Mouse (Mus musculus): ENCODE data around the gene Ppfibp2. TPM values are rescaled to one million over a fixed set of nuclear protein-coding genes. Genes with fewer than 3 reads are reported as not detected.
A peak's percentile ranks its signal among the peaks of the same experiment; 100 is the strongest.

The Ppfibp2 gene
- total RNA-seq, 2 experiments from 2014 or later = 3.5 to 4.5 TPM

DNA sequence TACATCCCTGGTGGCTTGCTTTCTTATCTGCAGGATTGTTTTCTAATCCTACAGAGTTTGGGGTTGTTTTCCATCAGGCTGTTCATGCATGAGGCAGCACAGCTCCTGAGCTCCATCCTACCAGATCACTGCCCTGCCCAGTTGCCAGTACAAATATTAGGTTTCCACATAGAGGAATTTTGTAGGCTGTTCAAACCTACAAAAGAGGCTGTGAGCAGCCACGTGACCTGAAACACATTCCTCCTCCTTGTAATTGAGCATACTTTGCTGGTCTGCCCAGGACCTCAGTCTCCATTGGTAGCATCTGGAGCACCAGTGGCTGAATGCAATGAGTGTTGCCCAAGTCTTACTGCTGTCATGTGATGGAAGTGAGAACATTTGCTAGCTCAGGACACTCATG is 104.9 kb downstream of the Ppfibp2 start:
- no peak for DNase-seq (ENCODE audit: low spot score in 2 of 2)

DNA sequence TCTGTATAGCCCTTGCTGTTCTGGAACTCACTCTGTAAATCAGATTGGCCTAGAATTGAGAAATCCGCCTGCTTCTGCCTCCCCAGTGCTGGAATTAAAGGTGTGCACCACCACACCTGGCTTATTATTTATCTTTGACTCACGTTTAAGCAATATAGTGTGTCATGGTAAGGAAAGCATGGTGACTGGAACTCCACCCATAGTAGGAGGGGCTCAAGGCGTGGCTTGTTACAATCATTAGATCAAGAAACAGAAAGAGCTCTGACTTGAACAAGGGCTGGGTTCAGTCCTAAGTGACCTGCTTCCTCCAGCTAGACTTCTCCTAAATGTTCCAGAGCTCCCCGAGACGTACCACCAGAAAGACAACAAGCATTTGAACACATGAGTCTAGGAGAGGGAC is 105.6 kb downstream of the Ppfibp2 start:
- DNase-seq (ENCODE audit: low spot score in 2 of 2) = no peak

DNA sequence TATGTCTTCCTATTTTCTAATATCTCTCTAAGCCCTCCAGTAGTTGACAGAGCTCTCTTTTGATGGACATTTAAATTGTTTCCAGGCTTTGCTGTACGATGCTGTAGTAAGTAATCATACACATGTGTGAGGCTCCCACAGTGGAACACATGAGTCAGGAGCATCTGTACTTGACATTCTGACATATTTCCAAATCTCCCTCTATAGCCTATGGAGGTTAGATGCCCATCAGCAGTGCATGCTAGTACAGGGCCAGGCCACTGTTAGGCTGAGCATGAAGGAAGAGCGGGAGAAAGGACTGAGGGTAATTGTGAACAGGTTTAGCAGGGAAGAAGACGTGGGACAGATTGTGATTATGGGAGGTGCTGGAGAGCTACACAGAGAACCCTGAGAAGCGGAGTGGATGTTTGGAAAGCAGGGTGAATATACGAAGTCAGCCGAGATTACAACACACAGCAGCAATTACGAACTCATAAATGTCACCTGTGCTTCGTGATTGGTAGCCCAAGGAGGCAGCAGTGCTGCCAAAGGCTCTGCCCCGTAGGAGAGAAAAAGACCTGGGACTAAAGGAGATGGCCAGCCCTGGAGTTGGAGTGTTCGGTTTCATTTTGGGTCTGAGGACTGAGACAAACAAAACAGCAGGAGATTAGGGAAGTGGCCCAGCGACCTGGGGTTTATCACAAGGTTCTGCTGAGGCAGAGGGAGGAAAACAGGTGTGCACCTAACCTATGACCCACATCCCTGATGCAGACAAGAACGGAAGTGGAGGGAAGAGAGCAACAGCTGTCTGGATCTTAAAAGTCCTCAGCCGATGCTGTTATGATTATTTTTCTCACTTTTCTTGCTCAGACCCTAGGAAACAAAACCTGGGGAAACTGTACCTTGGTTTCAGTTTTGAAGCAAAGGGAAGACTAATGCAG is 107.7 kb downstream of the Ppfibp2 start:
- no peak for DNase-seq (ENCODE audit: low spot score in 2 of 2)

DNA sequence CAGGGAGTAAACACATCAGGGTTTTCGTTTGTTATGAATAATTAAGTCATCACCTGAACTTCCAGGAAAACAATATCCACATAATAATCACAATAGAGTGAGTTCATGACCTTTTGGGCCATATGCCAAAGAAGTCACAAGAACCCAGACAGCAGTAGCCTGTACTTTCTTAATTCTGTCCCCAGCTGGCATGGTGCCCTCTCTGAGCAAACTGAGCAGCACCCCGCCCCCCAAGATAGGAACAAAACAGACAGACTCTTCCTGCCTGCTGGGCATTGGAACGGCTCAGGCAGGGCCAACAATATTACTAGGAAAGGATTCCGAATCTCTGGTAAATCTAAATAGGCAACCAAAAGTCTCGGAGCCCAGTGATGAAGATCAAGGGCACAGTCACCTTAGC is 110.9 kb downstream of the Ppfibp2 start:
- peak in 1 of 2 experiments; percentile 26 for DNase-seq (ENCODE audit: low spot score in 2 of 2)

DNA sequence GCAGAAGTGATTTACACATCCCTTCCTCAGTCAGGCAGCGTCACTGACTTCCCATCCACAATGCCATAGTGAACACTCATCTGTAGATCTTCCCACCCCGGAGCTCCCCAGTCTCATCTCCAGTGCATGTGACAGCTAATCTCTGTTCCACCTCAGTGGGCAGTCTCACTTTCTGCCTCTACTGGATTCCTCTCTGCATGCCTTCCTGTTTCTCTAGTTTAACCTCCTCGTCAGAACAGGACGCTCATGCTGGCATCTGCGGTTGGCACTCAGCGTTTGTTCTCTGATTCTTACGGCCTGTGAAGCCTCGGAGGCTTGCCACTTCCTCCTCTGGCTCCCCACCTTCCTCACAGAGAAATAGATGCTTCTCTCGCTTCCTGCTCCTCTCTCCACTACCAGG is 112.6 kb downstream of the Ppfibp2 start:
- no peak for DNase-seq (ENCODE audit: low spot score in 2 of 2)

DNA sequence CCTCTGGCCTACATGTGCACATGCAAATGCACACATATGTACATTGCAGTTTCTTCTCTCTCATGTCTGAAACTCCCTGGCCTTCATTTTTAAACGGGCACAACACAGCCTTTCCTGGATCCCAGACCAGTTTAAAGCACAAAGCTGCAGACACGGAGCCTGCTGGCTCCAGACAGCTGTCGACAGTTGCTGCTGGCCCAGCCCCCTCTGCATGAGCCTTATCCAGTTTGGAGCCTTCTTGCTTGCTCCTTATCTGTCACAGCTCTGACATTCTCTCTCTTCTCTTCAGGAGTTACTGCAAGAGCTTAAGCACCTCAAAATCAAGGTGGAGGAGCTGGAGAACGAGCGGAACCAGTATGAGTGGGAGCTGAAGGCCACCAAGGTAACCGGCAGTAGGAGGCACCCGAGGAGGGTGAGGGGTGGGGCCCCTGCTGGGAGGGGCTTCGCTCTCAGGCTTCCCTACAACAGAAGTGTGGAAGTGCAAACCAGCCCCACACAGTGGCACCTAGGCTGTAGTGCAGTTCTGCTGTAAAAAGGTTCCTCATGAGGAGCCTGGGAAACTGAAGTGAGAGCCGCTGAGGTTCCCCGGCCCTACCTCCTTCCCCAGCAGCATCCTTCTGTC is 113.6 kb downstream of the Ppfibp2 start:
- DNase-seq (ENCODE audit: low spot score in 2 of 2) = peak; percentile 68 to 74

DNA sequence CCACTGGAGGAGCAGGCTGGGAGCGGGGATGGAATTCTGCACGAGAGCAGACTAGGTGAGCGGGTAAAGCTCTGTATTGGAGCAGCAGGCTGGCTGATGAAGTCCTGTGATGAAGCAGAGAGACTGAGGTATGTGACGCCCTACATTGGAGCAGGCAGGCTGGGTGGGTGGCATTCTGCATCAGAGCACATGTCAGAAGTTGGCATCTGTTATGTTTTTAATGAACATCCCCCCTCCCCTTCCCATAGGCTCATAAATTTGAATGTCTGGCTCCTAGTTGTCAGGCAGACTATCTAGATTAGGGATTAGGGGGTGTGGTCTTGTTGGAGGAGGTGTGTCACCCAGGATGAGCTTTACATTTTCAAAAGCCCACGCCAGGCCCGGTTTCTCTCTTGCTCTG is 117.7 kb downstream of the Ppfibp2 start:
- no peak for DNase-seq (ENCODE audit: low spot score in 2 of 2)

DNA sequence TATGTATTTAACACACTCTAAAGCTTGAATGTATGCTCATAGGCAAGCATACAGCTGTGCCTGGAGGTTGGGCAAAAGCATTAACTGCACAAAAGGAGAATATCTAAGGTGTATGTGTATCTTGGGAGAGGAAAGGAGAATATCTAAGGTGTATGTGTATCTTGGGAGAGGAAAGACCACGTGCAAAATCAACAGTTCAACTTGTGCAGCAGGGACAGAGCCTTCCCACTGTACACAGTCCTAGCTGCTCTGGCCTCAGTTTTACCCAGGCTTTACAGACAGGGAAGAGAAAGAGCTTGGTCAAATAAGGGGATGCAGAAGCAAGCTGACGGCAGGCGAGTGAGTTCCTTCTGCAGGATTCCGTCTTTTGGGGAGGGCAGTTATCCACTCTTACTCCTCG is 119.1 kb downstream of the Ppfibp2 start:
- no peak for DNase-seq (ENCODE audit: low spot score in 2 of 2)

DNA sequence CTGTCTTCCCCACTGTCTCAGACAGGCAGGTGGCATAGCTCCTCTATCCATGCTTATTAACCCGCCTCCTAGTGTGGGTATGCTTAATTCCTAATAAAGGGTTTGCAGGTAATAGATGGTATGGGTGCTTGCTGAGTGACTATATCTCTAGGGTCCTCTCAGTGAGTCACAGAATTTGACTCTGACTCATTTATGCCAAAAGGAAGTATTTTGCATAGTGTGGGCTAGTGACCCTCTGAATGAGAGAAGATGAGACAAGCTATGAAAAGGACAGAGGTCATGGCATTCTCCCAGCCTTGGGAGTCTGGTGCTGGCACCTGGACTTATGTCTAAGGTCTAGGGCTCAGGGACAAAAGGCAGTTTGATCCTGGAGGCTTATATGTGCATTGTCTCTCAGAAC is 125.8 kb downstream of the Ppfibp2 start:
- DNase-seq (ENCODE audit: low spot score in 2 of 2) = no peak

DNA sequence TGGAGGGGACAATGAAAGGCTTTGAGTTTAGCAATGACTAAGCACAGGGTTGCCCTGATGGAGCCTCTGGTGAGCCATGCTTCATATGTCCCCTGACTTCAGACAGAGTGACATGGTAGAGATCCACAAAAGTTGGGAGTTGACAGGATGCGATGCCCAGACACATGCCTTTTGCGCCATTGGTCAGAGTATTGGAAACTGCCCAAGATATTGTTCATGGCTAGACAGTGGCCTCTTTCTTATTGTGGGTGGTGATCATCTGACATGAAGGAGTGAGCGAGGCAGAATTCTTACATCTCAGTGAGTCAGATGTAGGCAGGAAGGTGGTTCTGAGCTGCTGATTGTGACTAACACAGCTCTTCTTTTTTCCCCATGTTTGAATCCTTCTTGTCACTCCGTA is 127.5 kb downstream of the Ppfibp2 start:
- no peak for DNase-seq (ENCODE audit: low spot score in 2 of 2)

DNA sequence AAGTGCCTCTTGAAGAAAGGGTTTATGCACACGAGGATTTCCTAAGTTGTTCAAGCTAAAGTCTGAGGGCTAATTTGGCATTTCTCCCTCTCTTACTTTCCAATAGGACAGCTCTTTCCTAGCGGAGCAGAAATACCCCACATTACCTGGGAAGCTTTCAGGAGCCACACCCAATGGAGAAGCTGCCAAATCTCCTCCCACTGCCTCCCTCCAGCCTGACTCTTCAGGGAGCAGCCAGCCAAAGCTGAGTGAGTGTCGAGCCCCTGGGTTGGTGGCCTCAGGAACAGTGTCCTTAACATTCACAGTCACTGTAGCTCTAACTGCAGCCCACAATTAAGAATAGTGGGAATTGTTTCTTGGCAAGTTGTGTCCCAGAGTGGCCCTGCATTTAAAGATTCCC is 132.5 kb downstream of the Ppfibp2 start:
- DNase-seq (ENCODE audit: low spot score in 2 of 2) = no peak

DNA sequence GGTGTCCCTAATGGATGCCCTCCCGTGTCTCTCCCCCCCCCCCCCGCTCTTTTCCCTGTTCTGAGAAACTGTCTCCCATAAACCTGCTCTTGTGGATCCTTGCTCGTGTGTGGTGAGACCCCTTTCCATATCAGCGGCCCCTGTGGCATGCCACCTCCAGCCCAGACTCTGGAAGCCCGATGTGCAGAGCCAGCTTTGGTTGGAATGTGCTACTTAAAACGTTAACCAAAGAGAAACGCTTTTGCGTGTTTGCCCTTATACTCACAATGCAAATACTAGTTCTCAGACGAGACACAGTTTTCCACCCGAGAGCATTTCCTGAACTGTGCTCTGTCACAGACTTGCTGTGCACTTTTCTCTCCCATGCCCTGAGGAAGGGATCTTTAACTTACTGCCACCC is 135.6 kb downstream of the Ppfibp2 start:
- DNase-seq (ENCODE audit: low spot score in 2 of 2) = no peak

DNA sequence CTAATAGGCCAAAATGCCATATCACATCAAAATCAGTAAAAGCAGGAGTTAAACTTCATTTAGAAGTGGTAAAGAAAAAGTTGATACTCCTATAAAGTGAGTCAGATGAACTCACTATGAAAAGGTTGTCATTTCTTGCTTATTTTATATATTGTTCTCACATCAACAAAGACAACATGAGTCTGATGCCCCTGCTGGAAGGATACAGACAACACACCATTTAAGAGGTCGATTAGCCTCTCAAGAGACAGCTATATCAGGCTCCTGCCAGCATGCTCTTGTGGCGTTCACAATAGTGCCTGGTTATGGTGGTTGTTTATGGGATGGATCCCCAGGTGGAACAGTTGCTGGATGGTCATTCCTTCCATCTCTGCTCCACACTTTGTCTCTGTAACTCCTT is 138.2 kb downstream of the Ppfibp2 start:
- DNase-seq (ENCODE audit: low spot score in 2 of 2) = no peak

DNA sequence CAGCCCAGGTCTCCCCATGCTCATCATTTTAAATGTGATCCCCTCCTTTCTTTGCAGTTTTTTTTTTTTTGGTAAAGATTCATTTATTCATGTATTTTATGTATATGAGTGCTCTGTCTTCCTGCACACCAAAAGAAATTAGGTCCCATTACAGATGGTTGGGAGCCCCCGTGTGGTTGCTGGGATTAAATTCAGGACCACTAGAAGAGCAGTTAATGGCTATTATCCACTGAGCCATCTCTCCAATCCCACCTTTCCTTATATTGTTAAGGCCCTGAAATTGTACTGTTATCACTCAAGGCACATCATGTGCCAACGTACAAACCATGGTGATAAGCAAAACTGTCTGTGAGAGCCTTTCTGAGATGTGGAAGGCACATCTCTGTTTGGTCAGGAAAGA is 143.7 kb downstream of the Ppfibp2 start:
- DNase-seq (ENCODE audit: low spot score in 2 of 2) = peak; percentile 46 to 68

DNA sequence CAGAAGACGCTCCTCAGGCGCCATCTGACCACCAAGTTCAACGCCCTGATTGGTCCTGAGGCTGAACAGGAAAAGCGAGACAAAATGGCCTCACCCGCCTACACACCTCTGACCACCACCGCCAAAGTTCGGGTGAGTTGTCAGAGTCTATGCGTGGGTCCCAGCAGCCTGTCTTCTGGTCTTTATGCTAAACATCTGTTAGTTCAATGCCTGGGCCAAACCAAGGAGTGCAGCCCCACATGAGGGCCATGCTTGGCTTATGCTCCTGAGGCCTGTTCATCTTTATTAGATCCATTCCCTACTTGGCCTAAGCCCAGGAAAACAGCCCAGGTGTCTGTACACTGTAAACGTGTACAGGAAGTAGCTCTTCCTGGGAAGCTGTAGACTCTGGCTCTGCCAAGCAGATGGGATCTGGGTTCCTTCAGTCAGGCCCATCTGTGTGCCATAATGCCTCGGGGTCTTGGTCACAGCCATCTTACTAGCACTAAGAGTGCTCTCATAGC is 148.0 kb downstream of the Ppfibp2 start:
- no peak for DNase-seq (ENCODE audit: low spot score in 2 of 2)

DNA sequence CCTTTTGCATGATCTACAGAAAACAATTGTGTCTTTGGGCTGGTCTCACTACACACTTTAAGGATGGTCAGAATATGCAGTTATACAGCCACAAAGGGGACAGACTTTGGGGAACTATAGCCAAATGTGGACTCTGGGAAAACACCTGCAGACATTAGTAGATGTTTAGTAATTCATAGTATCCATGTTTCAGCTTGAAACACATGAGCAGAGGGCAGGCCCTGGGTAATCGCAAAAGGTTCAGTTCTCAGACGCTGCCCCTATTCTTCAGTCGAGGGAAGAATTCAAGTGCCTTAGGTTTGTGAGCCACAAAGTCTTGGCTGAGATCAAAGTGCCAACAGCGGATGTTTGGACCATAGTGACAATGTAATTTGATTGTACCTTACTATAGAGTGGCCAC is 149.4 kb downstream of the Ppfibp2 start:
- no peak for DNase-seq (ENCODE audit: low spot score in 2 of 2)

DNA sequence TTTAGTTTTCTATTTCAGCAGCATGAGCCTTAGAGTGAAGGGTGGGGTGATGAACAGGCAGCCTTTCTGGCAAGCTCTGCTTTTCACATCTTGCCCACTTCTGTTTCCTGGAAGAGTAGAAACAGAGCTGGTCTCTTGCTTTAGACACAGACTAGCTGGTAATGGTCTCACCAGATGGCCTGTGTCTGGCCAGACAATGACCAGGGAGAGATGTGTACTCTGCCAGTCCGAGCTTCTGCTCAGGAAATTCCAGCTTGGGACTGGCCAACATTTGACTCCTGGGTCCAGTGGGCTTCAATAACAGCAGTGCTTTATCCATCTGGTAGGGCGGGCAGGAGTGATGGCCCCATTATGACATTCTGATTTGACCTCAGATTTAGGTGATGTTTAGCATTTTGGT is 150.1 kb downstream of the Ppfibp2 start:
- no peak for DNase-seq (ENCODE audit: low spot score in 2 of 2)

DNA sequence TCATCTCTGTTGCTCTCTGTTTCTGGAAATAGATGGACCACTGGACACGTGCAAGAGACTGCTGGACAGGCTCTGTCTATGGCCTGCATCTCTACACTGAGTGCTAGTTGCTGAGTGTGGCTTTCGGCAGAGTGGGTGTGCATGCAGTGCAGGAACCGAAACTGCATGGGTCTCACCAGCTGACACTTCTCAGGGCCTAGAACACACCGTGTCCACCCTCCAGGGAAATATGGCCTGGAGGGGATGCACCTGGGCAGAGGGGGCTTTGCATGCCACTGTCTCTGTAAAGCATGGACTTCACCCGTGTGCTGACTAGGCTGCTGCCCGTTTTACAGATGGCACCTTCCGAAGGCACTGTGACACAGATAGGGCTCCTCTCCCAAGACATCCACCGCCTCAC is 151.0 kb downstream of the Ppfibp2 start:
- no peak for DNase-seq (ENCODE audit: low spot score in 2 of 2)

DNA sequence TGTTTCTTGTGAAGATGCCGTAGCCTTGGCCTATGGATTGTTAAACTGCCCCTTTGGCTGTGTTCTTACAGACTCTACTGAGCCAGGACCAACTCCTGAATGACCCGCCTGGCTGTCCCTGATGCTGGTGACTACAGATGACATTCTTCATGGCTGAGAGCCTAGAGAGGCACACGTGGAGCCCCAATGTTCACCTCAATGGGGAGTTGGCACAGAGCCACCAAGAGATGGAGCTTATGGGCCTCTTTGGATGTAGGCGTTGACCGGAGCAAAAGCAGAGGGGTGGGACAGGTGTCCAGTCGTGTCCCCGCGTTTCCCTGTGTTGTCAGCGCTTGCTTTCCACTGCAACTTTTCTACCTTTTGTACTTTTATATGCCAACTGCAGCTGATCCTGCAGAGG is 152.5 kb downstream of the Ppfibp2 start:
- DNase-seq (ENCODE audit: low spot score in 2 of 2) = no peak

DNA sequence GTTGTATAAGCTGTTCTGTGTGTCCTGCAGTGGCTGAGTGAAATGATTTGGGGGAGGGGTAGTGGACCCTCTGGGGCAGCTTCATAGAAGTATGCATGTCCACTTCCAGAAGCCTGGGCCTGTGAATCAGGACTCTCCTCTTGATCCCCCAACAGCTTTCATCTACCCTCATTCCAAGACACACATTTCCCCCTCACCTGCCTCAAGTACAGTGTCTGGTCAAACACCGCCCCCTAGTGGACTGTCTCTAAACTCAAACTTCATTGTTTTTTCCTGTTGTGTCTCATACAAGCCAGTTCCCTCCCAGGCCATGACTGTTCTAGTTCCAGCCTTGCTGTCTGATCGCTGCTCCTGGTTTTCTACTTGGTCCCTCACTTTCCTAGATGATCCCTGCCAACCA is 152.9 kb downstream of the Ppfibp2 start:
- DNase-seq (ENCODE audit: low spot score in 2 of 2) = peak; percentile 63 to 71

DNA sequence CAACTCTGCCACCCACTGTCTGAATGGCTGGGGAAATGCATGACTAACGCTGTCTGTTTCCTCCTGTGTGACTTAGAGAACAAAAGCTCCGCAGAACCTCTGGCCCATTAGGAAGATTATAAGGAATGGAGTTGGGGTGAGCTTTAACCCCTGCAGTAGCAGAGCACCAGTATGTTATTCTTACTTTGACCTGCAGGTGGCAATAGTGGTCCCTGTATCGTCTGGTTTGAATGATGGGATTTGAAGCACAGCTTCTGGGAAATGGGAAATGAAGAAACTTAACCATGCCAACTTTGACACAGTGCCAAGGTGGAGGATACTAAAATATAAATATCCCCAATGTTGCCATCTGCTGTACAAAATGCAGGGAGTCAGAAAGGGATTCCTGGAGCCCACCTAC is 154.3 kb downstream of the Ppfibp2 start:
- DNase-seq (ENCODE audit: low spot score in 2 of 2) = peak; percentile 52 to 62

DNA sequence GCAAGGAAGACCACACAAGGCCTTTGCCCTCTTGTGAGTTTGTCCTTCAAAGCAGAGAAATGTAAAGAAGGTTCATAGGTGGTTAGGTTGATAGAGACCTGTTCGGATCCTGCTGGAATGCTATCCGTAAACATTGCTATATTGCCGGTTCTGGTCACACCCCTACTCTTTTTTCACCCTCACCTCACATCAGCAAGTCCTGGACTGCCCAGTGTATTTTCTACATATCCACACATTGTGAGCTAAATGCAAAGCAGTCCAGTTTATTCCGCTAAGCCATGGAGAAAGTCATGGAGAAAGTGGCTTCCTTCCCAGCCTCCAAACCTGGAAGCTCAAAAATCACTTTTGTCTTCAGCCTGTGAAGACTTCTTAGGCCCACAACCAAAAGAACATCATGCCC is 154.7 kb downstream of the Ppfibp2 start:
- no peak for DNase-seq (ENCODE audit: low spot score in 2 of 2)

Data from layer of hippocampus, postnatal 10 days (tissue).